Mouse (Mus musculus) cerebellum, adult 2 months (tissue): Measurements from ENCODE around the gene Cr2. TPM values are rescaled to one million over a fixed set of nuclear protein-coding genes. Genes with fewer than 3 reads are reported as not detected.
"Not testable (repeated sequence)": the region's sequence is repeated elsewhere in the genome, so short reads cannot be mapped to it uniquely, and the experiment has no call there.

Source experiments
- DNase-seq, 2 experiments: peaks; one replicate each; pipeline ENCODE4 v3.0.0; 2021
- H3K27ac ChIP-seq: fragments of 200-500 bp; 2 replicates; pipeline ENCODE4 v1.5.1; 2012; ENCODE audit warnings: low read length, control low read depth, inconsistent platforms; ENCODE audit not compliant: insufficient read depth
- H3K27me3 ChIP-seq: fragments of 200-500 bp; 2 replicates; pipeline ENCODE4 v1.6.1; 2012; ENCODE audit warnings: inconsistent platforms, mild to moderate bottlenecking, low read length, moderate library complexity; ENCODE audit not compliant: control insufficient read depth, insufficient read depth
- H3K4me1 ChIP-seq: fragments of 200-500 bp; 2 replicates; pipeline ENCODE4 v1.6.1; 2011; ENCODE audit warnings: low read length; ENCODE audit not compliant: control insufficient read depth, insufficient read depth
- H3K4me3 ChIP-seq: fragments of 200-500 bp; replicated peaks from 2 replicates; pipeline ENCODE3; 2011; ENCODE audit warnings: mild to moderate bottlenecking, low read depth, low read length, control low read depth; ENCODE audit not compliant: insufficient read depth
- CTCF ChIP-seq: fragments of 200-500 bp; IDR thresholded peaks from 2 replicates; pipeline ENCODE4 v1.5.1; 2011; ENCODE audit warnings: low read depth, mild to moderate bottlenecking, control low read depth, low read length, moderate library complexity, borderline replicate concordance; ENCODE audit not compliant: insufficient read depth
- POLR2A ChIP-seq: fragments of 200-500 bp; IDR thresholded peaks from 2 replicates; pipeline ENCODE4 v1.6.1; 2011; ENCODE audit warnings: low read length, control low read depth, borderline replicate concordance; ENCODE audit not compliant: insufficient read depth
- WGBS: fragments of 180-500 bp; shearing (Covaris S2); methylation state at CpG from one replicate; pipeline ENCODE4 v1.1.7; 2018; 5-methylcytosine and 5-hydroxymethylcytosine counted together
- polyA plus RNA-seq: library from polyadenylated mRNA; depleted of rRNA; stranded (reverse); fragments of >200 nt; gene quantifications from 2 replicates; pipeline ENCODE4 v1.2.3, GENCODE M21; 2012; rRNA removed

The Cr2 gene
- 0.29 and 0.41 TPM in 2 replicates for polyA plus RNA-seq

DNA sequence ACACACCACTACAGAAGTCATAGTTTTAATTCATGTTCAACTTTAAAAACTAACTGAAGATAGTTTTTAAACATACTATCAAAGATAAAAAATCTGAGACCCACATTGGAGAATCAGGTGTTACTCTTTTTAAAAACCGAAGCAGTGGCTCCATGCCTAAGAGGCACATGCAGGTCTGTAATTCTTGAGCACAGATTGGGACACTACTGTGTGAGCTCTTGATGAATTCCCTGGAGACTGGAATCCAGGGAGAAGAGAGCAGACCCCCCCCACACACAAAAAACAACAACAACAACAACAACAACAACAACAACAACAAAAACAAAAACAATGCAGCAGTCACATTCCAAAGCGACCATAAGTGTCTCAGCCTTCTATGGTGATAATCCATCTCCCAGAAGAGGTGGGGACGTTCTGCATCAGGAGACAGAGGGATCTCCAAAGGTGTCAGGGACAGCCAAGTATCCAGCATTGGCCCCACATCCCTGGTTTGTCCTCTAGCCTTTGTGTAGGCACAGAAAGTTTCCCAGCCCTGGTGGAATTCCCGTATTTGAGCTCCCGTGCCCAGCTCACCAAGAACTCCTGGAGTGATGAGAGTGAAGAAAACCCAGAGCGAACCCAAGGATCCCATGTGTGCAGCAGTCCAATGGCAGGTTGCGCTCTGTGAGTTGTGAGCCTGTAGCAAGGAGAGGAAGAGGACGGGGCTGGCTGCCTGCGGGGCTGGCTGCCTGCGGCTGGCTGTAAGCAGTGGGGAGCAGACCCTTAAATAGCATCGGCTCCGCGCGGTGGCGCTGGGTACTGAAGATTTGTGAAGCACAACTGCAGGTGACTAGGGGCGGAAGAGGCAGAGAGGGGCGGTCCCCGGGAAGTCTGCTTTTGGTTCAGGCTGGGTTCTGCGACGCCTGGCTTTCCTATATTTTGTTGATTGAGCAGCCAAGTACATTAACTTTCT lies at the start of gene Cr2:
Cr2 (minus strand) TSS at position 737 of the 952 bp plus-strand sequence.
- Histone ChIP-seq H3K4me3 (no peak within 1 kb of the TSS), H3K27ac (no peak within 1 kb of the TSS), H3K27me3 (no peaks in the 10 kb centered on the region), H3K4me1 (no peaks in the 10 kb centered on the region)
- DNase-seq, result peak; percentile 0 to 15
- 8% methylated on average over 20 of the region's 20 CpGs for WGBS
- no peak for TF ChIP-seq CTCF

DNA sequence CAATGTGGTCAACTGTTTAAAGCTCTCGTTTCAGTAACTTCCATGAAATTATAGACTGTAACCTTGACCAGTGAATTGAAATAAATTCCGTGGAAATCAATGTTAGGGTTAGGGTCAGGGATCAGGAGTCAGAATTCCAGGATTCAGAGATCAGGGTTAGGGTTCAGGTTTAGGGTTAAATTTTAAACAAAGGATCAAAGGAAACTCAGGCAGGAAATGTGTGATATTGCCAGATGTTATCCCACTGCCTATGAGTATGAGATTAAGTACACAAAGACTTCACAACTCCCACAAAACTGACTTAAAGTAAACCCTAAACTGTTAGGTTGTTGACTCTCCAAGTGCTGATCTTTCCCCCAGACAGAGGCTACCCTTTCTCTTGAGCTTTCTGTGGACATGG lies 45.3 kb upstream of the Cr2 start:
- H3K4me3 ChIP-seq, result no peak overlapping the region
- 37% methylated on average over 2 of the region's 2 CpGs for WGBS
- no peak for TF ChIP-seq CTCF
- H3K27ac ChIP-seq, result no peak overlapping the region
- DNase-seq, result no peak
- H3K4me1 ChIP-seq, result no peaks in the 10 kb centered on the region
- no peaks in the 10 kb centered on the region for H3K27me3 ChIP-seq

DNA sequence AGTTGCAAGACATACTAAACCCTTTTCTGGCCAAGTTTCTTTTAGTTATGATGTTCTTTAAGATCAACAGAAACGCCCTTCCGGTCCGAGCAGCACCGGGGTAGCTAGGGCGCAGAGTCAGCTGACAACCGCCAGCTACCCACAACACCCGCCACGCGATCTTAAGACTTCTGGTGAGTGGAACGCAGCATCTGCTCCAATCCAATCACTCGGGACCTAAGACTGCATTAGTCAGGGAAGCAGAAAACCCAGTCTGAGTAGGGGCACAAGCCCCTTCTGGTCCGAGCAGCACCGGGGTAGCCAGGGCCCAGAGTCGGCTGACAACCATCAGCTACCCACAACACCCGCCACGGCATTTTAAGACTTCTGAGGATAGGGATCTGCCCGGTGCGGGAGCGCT lies 36.3 kb upstream of the Cr2 start:
- WGBS, result 72% methylated on average over 19 of the region's 19 CpGs

DNA sequence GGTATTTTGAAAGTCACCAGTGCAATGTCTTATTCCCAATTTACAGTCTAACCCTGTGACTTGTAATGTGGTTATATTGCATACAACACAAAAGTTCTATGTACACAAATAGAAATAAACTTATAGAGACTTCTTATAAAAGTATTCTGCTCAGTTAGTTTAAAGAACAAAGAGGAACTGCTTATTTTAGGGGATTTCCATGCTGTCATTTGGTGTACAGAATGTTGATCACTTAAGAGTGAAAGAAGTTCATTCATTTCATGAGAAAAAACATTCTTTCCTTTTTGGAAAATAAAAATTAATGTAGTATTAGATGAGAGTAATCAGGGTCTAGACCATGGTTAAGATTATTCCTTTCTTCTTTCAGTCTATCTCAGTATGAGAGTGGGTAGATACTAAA lies 8.2 kb upstream of the Cr2 start:
- TF ChIP-seq CTCF, result no peak
- TF ChIP-seq POLR2A, result no peak
- Histone ChIP-seq H3K27ac (no peak overlapping the region), H3K4me1 (no peaks in the 10 kb centered on the region), H3K27me3 (no peaks in the 10 kb centered on the region), H3K4me3 (no peak overlapping the region)
- no peak for DNase-seq

More for the DNA sequence above, 36.3 kb upstream of the Cr2 start:
- DNase-seq, H3K27ac ChIP-seq, H3K27me3 ChIP-seq, H3K4me1 ChIP-seq, H3K4me3 ChIP-seq: not testable (repeated sequence)

DNA sequence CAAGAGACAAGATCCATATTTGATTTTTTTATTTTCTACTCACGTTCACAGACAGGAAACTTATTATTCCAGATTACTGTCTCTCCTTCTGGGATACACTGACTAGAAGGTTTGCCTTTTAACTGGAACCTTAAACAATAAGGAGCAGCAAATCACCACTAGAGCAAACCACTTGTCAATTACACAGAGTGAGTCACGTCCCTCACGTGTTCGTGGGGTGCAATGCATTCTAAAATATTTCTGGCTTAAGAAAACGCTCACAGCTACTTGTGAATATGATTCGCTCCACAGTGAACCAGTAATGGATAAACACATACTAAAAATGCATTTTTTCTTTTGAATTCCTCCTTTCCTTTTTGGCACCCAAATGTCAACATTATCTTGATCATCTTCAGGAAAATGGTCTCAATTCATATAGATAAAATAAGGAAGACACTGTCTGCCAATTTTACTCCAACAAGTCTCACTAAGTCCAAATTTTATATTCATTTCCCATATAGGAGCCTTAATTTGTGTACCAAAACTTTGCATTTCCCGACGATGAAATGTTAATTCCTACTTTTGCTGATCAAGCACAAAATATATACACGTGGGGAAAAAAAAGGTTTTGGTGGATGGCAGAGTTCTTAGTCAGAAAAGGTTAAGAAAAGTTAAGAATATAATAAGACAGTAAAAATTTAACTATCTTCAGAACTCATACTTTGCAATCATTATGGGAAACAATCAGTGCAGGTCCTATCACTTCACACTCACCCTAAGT lies 11.3 kb downstream of the Cr2 start:
- TF ChIP-seq CTCF (no peak), POLR2A (no peak)
- WGBS, result 78% methylated on average over 9 of the region's 9 CpGs
- DNase-seq, result no peak
- Histone ChIP-seq H3K27ac (no peak overlapping the region), H3K4me3 (no peak overlapping the region), H3K27me3 (no peaks in the 10 kb centered on the region), H3K4me1 (no peaks in the 10 kb centered on the region)

DNA sequence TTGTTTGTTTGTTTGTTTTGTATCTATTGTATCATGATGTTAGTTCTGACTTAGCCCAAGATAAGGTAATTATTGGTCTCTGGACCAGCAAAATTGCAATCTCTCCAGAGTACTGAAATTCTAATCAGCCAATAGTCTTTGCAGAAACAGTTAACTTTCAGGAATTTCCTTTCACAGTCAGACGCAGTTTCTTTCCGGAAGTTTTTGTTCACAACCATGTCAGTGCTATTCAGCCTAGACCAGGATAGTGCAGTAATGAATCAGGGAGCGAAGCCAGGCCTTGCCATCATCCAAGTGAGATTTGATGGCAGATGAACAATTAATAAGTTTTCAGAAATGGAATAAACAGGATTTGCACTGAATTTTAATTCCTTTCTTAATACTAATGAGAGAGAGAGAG lies 44.4 kb downstream of the Cr2 start:
- 51% methylated on average over 3 of the region's 3 CpGs for WGBS
- DNase-seq, result peak in 1 of 2 experiments; percentile 10
- Histone ChIP-seq H3K27ac (no peak overlapping the region), H3K4me3 (no peak overlapping the region), H3K27me3 (no peaks in the 10 kb centered on the region), H3K4me1 (no peaks in the 10 kb centered on the region)
- TF ChIP-seq CTCF (no peak), POLR2A (no peak)

DNA sequence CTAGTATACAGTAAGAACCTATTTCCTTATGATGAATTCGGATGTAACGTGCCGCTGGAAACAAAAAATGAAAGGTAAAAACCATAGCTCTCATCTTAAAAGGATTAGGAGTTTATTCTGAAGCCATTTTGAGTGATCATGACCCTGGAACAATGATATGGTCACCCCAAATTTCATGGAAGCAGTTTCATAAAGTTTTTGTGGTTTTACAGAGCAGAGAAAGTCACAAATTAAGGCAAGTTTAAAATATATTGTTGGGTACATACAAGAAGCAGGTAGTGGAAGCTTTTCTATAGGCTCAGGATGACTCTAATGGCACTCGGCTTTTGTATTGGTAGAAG lies 44.9 kb downstream of the Cr2 start:
- Histone ChIP-seq H3K4me3 (peak overlapping the region; percentile 79), H3K4me1 (no peaks in the 10 kb centered on the region), H3K27me3 (no peaks in the 10 kb centered on the region), H3K27ac (no peak overlapping the region)
- no peak for DNase-seq
- WGBS, result 29% methylated on average over 4 of the region's 4 CpGs
- TF ChIP-seq POLR2A, result no peak
- TF ChIP-seq CTCF, result no peak
